Mouse (Mus musculus): ENCODE data around the gene Rhov. TPM values are rescaled to one million over a fixed set of nuclear protein-coding genes. Genes with fewer than 3 reads are reported as not detected.

Gene Rhov
- 0.47 TPM for polyA plus RNA-seq (2014; fragmentation: Illumina TruSeq; extraction: RNeasy Lipid Tissue Mini Kit (QIAGEN cat#74804); ENCODE audit: low read depth, low replicate concordance)

DNA sequence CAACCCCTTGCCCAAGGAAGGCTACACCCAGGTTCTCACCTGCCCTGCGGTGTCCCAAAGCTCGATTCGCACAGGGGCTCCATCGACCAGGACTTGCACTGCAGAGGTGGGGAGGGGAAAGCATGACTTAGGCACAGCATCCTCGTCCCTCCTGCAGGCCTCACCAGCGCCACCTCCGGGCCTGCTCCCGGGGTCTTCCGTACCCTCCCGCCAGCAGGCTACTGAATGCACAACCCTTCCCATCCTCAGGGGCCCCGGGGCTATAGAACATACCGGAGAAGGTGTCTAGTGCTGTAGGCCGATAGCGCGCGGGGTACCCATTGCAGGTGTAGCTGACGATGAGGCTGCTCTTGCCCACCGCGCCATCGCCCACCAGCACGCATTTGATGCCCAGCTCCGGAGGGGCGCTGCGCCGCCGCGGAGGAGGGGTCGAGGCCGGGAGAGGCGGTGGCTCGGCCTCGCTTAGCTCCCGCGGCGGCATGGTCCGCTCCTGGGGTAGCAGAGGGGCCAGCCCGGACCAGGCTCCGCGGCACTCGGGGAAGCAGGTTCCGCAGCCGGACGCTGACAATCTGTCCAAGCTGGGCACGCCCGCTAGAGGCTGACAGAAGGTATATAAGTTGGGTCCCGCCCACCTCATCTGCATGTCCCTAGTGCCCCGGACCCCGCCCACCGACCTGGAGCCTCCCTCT lies at the start of gene Rhov:
Gene Rhov, minus strand, starts transcription at position 630 of the 689 bp plus-strand sequence.

DNA sequence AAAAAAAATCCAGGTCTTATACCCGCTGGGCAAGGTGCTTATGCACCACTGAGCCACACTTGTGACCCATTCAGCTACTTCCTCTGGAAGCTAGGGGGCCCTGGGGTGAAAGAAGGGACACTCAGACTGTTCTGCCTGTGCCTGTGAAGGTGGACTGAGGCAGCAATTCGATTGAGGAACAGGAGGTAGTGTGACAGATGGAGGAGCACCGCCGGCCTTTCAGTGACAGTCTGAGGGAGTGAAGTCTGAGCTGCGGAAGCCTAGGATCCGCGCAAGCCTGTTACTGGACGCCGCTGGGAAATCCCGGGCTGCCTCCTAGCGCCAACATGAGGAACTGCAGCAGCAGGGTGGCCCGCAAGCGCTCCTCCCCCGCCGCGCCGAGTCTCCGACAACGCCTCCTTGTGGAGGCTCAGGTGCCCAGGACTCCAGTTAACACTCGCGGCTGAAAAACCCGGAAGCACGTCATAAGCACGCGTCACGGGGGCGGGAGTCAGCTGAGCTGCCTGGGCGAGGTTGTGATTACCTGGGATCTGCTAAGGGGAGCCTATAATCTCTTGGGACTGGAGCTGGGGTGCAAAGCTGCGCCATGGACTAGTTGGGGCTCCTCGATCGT lies 17.3 kb upstream of the Rhov start, which contains the start of gene Vps18:
Gene Vps18, plus strand, starts transcription at position 471 of the 613 bp plus-strand sequence.

DNA sequence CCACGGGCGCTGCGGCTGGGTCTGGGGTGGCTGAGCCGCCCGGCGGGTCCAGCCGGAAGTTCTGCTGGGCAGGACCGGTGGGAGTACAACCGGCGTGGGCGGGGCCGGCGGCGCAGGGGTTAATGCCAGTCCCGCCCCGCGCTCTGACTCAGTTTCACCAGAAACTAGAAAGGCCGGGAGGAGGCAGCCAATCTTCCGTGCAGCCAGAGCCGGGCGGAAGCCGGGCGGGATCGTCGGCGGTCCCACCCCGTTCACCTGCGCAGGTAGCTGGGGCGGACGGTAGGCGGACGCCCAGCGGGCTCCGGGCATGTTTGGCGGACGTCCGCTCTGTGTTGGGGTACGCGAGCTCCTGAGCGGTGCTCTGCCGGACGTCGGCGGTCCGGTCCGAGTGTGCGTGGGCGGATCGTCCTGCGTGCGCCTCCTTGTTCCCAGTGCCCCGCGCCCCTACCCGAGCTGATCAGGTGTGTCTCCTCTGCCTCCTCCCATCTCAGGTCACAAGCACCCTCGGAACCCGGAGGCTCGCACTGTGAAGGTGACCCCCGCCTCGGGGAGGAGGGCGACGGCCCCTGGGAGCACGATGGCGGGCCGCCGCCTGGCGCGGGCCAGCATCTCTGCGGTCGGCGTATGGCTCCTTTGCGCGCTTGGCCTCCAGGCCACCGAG lies 33.7 kb downstream of the Rhov start, which contains the start of gene Spint1:
Gene Spint1, plus strand, starts transcription at position 153 of the 661 bp plus-strand sequence.

DNA sequence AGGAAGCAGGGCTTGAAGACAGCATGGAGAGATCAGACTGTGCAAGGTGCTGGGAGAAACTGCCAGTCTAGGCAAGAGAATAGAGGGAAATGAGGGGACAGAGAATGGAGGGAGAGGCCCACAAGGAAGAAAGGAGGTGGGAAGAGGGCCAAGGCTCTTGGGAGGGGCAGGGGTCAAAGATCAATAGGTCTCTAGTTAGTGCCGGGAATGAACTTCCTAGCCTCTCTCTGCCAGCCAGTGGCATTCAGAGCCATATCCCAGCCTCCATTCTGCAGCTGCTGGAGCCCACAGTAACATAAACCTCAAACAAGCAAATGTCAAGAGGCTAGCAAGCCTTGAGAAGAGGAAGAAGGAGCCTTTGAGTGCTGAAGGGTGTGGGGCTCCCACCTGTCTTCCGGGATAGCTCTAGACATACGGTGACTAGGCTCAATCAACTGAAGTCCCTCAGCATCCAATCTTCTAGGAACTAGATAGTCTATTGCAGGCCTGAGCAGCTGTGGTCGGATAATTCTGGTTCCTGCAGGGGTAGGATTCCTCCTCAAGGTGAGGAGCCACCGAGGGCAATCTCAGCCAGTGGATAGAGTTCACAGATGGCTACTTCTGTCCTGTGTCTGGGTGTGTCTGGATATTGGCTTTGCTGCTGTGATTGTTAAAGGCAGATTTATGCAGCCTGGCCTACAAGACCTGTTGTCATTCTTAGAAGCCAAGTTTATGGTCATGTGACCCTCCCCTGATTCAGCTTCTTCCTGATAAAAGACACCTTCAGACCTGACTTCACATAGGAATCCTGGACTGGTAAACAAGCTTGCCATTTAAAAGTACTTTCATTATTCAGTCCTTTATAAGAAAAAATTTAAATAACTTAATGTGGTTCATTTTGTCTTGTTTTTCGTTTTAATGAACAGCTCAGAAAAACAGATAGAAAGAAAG lies 41.0 kb downstream of the Rhov start, which contains the start of gene Ppp1r14d:
Gene Ppp1r14d, minus strand, starts transcription at position 132 of the 930 bp plus-strand sequence.

Other genes with a start within 250 kb of the Rhov start
- gene Ccdc32, start 241.9 kb downstream of the Rhov start, polyA plus RNA-seq (2014; fragmentation: Illumina TruSeq; extraction: RNeasy Lipid Tissue Mini Kit (QIAGEN cat#74804); ENCODE audit: low read depth, low replicate concordance) = 14.2 TPM
- gene Rpusd2, start 236.5 kb downstream of the Rhov start, polyA plus RNA-seq (2014; fragmentation: Illumina TruSeq; extraction: RNeasy Lipid Tissue Mini Kit (QIAGEN cat#74804); ENCODE audit: low read depth, low replicate concordance) = 2.4 TPM
- gene Knl1, start 224.2 kb downstream of the Rhov start, polyA plus RNA-seq (2014; fragmentation: Illumina TruSeq; extraction: RNeasy Lipid Tissue Mini Kit (QIAGEN cat#74804); ENCODE audit: low read depth, low replicate concordance) = 0.26 TPM
- gene Rad51, start 158.5 kb downstream of the Rhov start, polyA plus RNA-seq (2014; fragmentation: Illumina TruSeq; extraction: RNeasy Lipid Tissue Mini Kit (QIAGEN cat#74804); ENCODE audit: low read depth, low replicate concordance) = 0.98 TPM
- gene Rmdn3, start 114.2 kb downstream of the Rhov start, polyA plus RNA-seq (2014; fragmentation: Illumina TruSeq; extraction: RNeasy Lipid Tissue Mini Kit (QIAGEN cat#74804); ENCODE audit: low read depth, low replicate concordance) = 34.6 TPM
- 9.1 TPM for gene Gchfr, start 103.5 kb downstream of the Rhov start, polyA plus RNA-seq (2014; fragmentation: Illumina TruSeq; extraction: RNeasy Lipid Tissue Mini Kit (QIAGEN cat#74804); ENCODE audit: low read depth, low replicate concordance)
- gene Gm14137, start 96.8 kb downstream of the Rhov start, polyA plus RNA-seq (2014; fragmentation: Illumina TruSeq; extraction: RNeasy Lipid Tissue Mini Kit (QIAGEN cat#74804); ENCODE audit: low read depth, low replicate concordance) = not detected
- gene Zfyve19, start 62.7 kb downstream of the Rhov start, polyA plus RNA-seq (2014; fragmentation: Illumina TruSeq; extraction: RNeasy Lipid Tissue Mini Kit (QIAGEN cat#74804); ENCODE audit: low read depth, low replicate concordance) = 36.8 TPM
- 26.7 TPM for gene Dnajc17, start 62.5 kb downstream of the Rhov start, polyA plus RNA-seq (2014; fragmentation: Illumina TruSeq; extraction: RNeasy Lipid Tissue Mini Kit (QIAGEN cat#74804); ENCODE audit: low read depth, low replicate concordance)
- 1.9 TPM for gene Ppp1r14d, start 41.4 kb downstream of the Rhov start, polyA plus RNA-seq (2014; fragmentation: Illumina TruSeq; extraction: RNeasy Lipid Tissue Mini Kit (QIAGEN cat#74804); ENCODE audit: low read depth, low replicate concordance)
- gene Spint1, start 33.9 kb downstream of the Rhov start, polyA plus RNA-seq (2014; fragmentation: Illumina TruSeq; extraction: RNeasy Lipid Tissue Mini Kit (QIAGEN cat#74804); ENCODE audit: low read depth, low replicate concordance) = 42.5 TPM
- 13.0 TPM for gene Vps18, start 17.5 kb upstream of the Rhov start, polyA plus RNA-seq (2014; fragmentation: Illumina TruSeq; extraction: RNeasy Lipid Tissue Mini Kit (QIAGEN cat#74804); ENCODE audit: low read depth, low replicate concordance)
- 7.1 TPM for gene Dll4, start 54.5 kb upstream of the Rhov start, polyA plus RNA-seq (2014; fragmentation: Illumina TruSeq; extraction: RNeasy Lipid Tissue Mini Kit (QIAGEN cat#74804); ENCODE audit: low read depth, low replicate concordance)
- gene Chac1, start 80.0 kb upstream of the Rhov start, polyA plus RNA-seq (2014; fragmentation: Illumina TruSeq; extraction: RNeasy Lipid Tissue Mini Kit (QIAGEN cat#74804); ENCODE audit: low read depth, low replicate concordance) = 6.6 TPM
- 10.4 TPM for gene Ino80, start 206.4 kb upstream of the Rhov start, polyA plus RNA-seq (2014; fragmentation: Illumina TruSeq; extraction: RNeasy Lipid Tissue Mini Kit (QIAGEN cat#74804); ENCODE audit: low read depth, low replicate concordance)